In the genomic region with DNA sequence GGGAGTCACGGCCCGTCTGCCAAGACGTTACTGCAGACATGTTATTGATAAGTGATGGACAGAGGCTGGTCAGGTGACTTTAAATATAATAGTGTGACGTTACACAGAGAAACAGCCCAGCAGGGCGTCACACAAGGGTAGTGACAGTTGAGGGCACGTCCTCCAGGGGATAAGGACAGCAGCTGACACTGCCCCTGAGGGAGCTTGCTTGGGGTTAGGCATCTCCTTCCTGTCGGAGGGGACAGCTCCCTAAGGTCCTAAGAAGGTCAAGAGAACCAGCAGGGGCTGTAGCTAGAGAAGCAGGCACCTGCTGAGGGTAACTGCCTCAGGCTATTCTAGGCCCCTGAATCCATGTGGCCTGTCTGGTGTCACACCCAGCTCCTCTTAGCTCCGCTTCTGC, we compare ENCODE assay signal across 15 mouse cellular contexts.
"Had no signal": no experiment of that assay in that cellular context is flagged by ENCODE, and none has a peak within 500 bp of the region (broad histone marks: within the 10 kb centered on the region; RNA-seq: fewer than 3 reads in every experiment).

No protein-coding gene starts in this region.

- H3K9me3 ChIP-seq: intestine, embryonic 15.5 days; kidney, embryonic 15.5 days; limb, embryonic 12.5 days; liver, embryonic 15.5 days; lung, embryonic 15.5 days; megakaryocyte, embryonic 14.5 days; midbrain, embryonic 12.5 days had no signal

- H3K4me2 ChIP-seq: intestine, embryonic 15.5 days; kidney, embryonic 15.5 days; limb, embryonic 12.5 days; liver, embryonic 15.5 days; lung, embryonic 15.5 days; midbrain, embryonic 12.5 days had no signal

- H3K27me3 ChIP-seq: intestine, embryonic 15.5 days; kidney, embryonic 15.5 days; limb, embryonic 12.5 days; liver, embryonic 15.5 days; lung, embryonic 15.5 days; megakaryocyte, embryonic 14.5 days; midbrain, embryonic 12.5 days had no signal

- H3K4me3 ChIP-seq: intestine, embryonic 15.5 days; kidney, embryonic 15.5 days; limb, embryonic 12.5 days; liver, embryonic 15.5 days; lung, embryonic 15.5 days; megakaryocyte, embryonic 14.5 days; midbrain, embryonic 12.5 days had no signal

- DNase-seq: kidney, adult 18-20 months; kidney, postnatal 14 days; layer of hippocampus, postnatal 36 days; lung, postnatal 14 days; right cerebral cortex, postnatal 14 days; thymus, adult 18-20 months; thymus, postnatal 14 days had no signal

- ATAC-seq: intestine, embryonic 15.5 days had no signal

- H3K27ac ChIP-seq: intestine, embryonic 15.5 days; kidney, embryonic 15.5 days; liver, embryonic 15.5 days; lung, embryonic 15.5 days; macrophage had no signal

- H3K9ac ChIP-seq: intestine, embryonic 15.5 days; kidney, embryonic 15.5 days; limb, embryonic 12.5 days; liver, embryonic 15.5 days; lung, embryonic 15.5 days; midbrain, embryonic 12.5 days had no signal
